Mouse (Mus musculus) cerebellum, adult 11-12 months (tissue): ENCODE measurements at regions not wholly inside any gene's neighbourhood (a gene's known extent, or its start where the extent isn't known, plus 50 kb on each side); places are given as distances from the start of the nearest gene placed in this dataset.

Source experiments
- DNase-seq: peaks from one replicate; pipeline ENCODE4 v3.0.0; 2022

- no peak for DNase-seq
Measured at GRCm38 (mm10) chr17:29775836-29776235, 59.0 kb upstream of the Ccdc167 start.

- DNase-seq = peak; percentile 67
Measured at GRCm38 (mm10) chr17:29773339-29773738, 56.5 kb upstream of the Ccdc167 start.

DNA sequence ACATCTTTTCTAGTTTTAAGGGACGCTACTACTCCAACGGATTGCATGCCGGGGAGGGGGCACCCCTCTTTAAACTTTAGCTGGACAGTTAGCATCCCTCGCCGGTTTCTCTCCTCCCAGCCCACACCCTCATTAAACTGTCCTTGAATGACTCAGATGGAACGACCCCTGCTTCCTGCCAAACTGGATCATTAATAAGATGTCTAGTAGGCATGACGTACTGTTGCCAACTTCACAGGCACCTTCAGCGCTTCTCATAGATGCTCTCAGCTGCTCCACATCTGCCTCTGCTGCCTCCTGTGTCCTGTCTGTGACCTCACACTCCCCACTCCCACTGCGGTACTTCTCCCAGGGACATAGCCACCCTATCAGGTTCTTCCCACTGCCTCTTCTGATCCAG, 54.1 kb upstream of the Ccdc167 start:
- no peak for DNase-seq

GRCm38 (mm10) chr17:29769631-29770030, 52.8 kb upstream of the Ccdc167 start:
- DNase-seq = no peak

- DNase-seq = no peak
Measured at GRCm38 (mm10) chr17:29769143-29769542, 52.3 kb upstream of the Ccdc167 start.

GRCm38 (mm10) chr17:29768642-29769041, 51.8 kb upstream of the Ccdc167 start:
- DNase-seq = no peak
